Mouse (Mus musculus) forebrain, embryonic 16.5 days (tissue): ENCODE measurements around the gene Rps21. TPM values are rescaled to one million over a fixed set of nuclear protein-coding genes. Genes with fewer than 3 reads are reported as not detected.

Source experiments
- ATAC-seq: fragments of 200-750 bp; cut with Nextera tagmentation; 2 replicates; pipeline ENCODE4 v1.8.0; 2017; ENCODE audit warnings: mild to moderate bottlenecking, moderate library complexity
- H3K27ac ChIP-seq: fragments of 300-500 bp; sonication (generic); 2 replicates; pipeline ENCODE4 v1.5.1; 2014; ENCODE audit warnings: low read length, control low read depth
- H3K27me3 ChIP-seq: fragments of 300-500 bp; sonication (generic); replicated peaks from 2 replicates; pipeline ENCODE4 v1.6.1; 2014; ENCODE audit warnings: low read length; ENCODE audit not compliant: control insufficient read depth, insufficient read depth
- H3K36me3 ChIP-seq: fragments of 300-500 bp; sonication (generic); 2 replicates; pipeline ENCODE4 v1.6.1; 2014; ENCODE audit not compliant: control insufficient read depth, insufficient read depth
- H3K4me1 ChIP-seq: fragments of 300-500 bp; sonication (generic); replicated peaks from 2 replicates; pipeline ENCODE4 v1.6.1; 2014; ENCODE audit warnings: low read length; ENCODE audit not compliant: control insufficient read depth, insufficient read depth
- H3K4me2 ChIP-seq: fragments of 300-500 bp; sonication (generic); 2 replicates; pipeline ENCODE4 v1.6.1; 2014; ENCODE audit warnings: mild to moderate bottlenecking, low read length, control low read depth
- H3K4me3 ChIP-seq: fragments of 300-500 bp; sonication (generic); replicated peaks from 2 replicates; pipeline ENCODE4 v1.5.1; 2014; ENCODE audit warnings: mild to moderate bottlenecking, low read length, control low read depth
- H3K9ac ChIP-seq: fragments of 300-500 bp; sonication (generic); replicated peaks from 2 replicates; pipeline ENCODE4 v1.6.1; 2014; ENCODE audit warnings: low read depth, low read length, control low read depth
- H3K9me3 ChIP-seq: fragments of 300-500 bp; sonication (generic); 2 replicates; pipeline ENCODE4 v1.6.1; 2016; ENCODE audit warnings: low read length; ENCODE audit not compliant: control insufficient read depth
- WGBS: fragments of 180-500 bp; shearing (Covaris S2); extraction: QIAGEN DNeasy Blood & Tissue Kit; methylation state at CpG from one replicate; pipeline ENCODE4 v1.1.7; 2014; 5-methylcytosine and 5-hydroxymethylcytosine counted together
- microRNA-seq: library from miRNA; unstranded; fragments of <30 nt; microRNA quantifications from one replicate; pipeline ENCODE4, GENCODE M21; 2017
- polyA plus RNA-seq: library from polyadenylated mRNA; unstranded; fragments of >200 nt; fragmentation: Nextera tagmentation; extraction: Ambion mirVana; gene quantifications from 2 replicates; pipeline ENCODE4 v1.2.1, GENCODE M21; 2015

The Rps21 gene
- polyA plus RNA-seq, 1 experiment from 2014 or later: 305 TPM

GRCm38 (mm10) chr2:180307680-180308079 is 50.5 kb downstream of the Rps21 start:
- 64% methylated on average over 2 of the region's 2 CpGs for WGBS
- no peaks in the 10 kb centered on the region for H3K4me1 ChIP-seq
- H3K4me3 ChIP-seq: no peak overlapping the region
- no peaks in the 10 kb centered on the region for H3K27me3 ChIP-seq
- no peak for ATAC-seq
- no peaks in the 10 kb centered on the region for H3K9me3 ChIP-seq
- H3K36me3 ChIP-seq: no peaks in the 10 kb centered on the region
- H3K9ac ChIP-seq: no peak overlapping the region
- H3K4me2 ChIP-seq: no peak overlapping the region
- no peak overlapping the region for H3K27ac ChIP-seq

Small RNA genes lying within 50 kb of the gene (microRNA-seq; reads per million reads assigned to microRNA genes)
- gene Mir3091: 0.62 reads per million

Other genes with a start within 250 kb of the Rps21 start
- 23.8 and 26.1 TPM in 2 replicates for gene Lsm14b, start 232.4 kb upstream of the Rps21 start, polyA plus RNA-seq
- 537 and 590 TPM in 2 replicates for gene Psma7, start 214.9 kb upstream of the Rps21 start, polyA plus RNA-seq
- gene Ss18l1, start 214.9 kb upstream of the Rps21 start, polyA plus RNA-seq: 70.1 and 73.5 TPM in 2 replicates
- gene Mtg2, start 186.8 kb upstream of the Rps21 start, polyA plus RNA-seq: 33.5 and 38.1 TPM in 2 replicates
- gene Hrh3, start 152.9 kb upstream of the Rps21 start, polyA plus RNA-seq: 1.8 and 2.4 TPM in 2 replicates
- gene Osbpl2, start 138.1 kb upstream of the Rps21 start, polyA plus RNA-seq: 72.3 and 73.3 TPM in 2 replicates
- gene Adrm1, start 85.9 kb upstream of the Rps21 start, polyA plus RNA-seq: 189 and 202 TPM in 2 replicates
- gene Lama5, start 31.5 kb upstream of the Rps21 start, polyA plus RNA-seq: 3.0 and 3.2 TPM in 2 replicates
- 16.1 and 18.5 TPM in 2 replicates for gene Cables2, start 16.1 kb downstream of the Rps21 start, polyA plus RNA-seq
- not detected in 2 replicates for gene Rbbp8nl, start 32.5 kb downstream of the Rps21 start, polyA plus RNA-seq
- gene Gata5, start 77.3 kb downstream of the Rps21 start, polyA plus RNA-seq: not detected in 2 replicates
- 1.3 and 1.5 TPM in 2 replicates for gene Slco4a1, start 198.9 kb downstream of the Rps21 start, polyA plus RNA-seq
- 13.2 and 13.4 TPM in 2 replicates for gene Ntsr1, start 242.6 kb downstream of the Rps21 start, polyA plus RNA-seq